Mouse (Mus musculus) hindbrain, postnatal 0 days (tissue): ENCODE results near the gene Lman2l. TPM values are rescaled to one million over a fixed set of nuclear protein-coding genes. Genes with fewer than 3 reads are reported as not detected.

ENCODE experiments used
- ATAC-seq: fragments of 200-750 bp; cut with Nextera tagmentation; 2 replicates; pipeline ENCODE4 v1.8.0; 2017; ENCODE audit warnings: mild to moderate bottlenecking, moderate TSS enrichment, moderate library complexity
- DNase-seq: peaks from one replicate; pipeline ENCODE4 v3.0.0-alpha.2; 2015; ENCODE audit warnings: low spot score
- H3K27ac ChIP-seq: fragments of 300-500 bp; sonication (generic); 2 replicates; pipeline ENCODE4 v1.5.1; 2014; ENCODE audit warnings: mild to moderate bottlenecking
- H3K27me3 ChIP-seq: fragments of 300-500 bp; sonication (generic); 2 replicates; pipeline ENCODE4 v1.6.1; 2014; ENCODE audit warnings: low read length, mixed read lengths; ENCODE audit not compliant: insufficient read depth
- H3K36me3 ChIP-seq: fragments of 300-500 bp; sonication (generic); 2 replicates; pipeline ENCODE4 v1.6.1; 2014; ENCODE audit warnings: low read length, mixed read lengths; ENCODE audit not compliant: insufficient read depth
- H3K4me1 ChIP-seq: fragments of 300-500 bp; sonication (generic); 2 replicates; pipeline ENCODE4 v1.6.1; 2014; ENCODE audit warnings: antibody characterized with exemption, low read length, mixed read lengths; ENCODE audit not compliant: insufficient read depth
- H3K4me2 ChIP-seq: fragments of 300-500 bp; sonication (generic); 2 replicates; pipeline ENCODE4 v1.6.1; 2014; ENCODE audit warnings: low read depth, mild to moderate bottlenecking, low read length, moderate library complexity, mixed read lengths
- H3K4me3 ChIP-seq: fragments of 300-500 bp; sonication (generic); 2 replicates; pipeline ENCODE4 v1.5.1; 2014; ENCODE audit warnings: low read length
- H3K9ac ChIP-seq: fragments of 300-500 bp; sonication (generic); replicated peaks from 2 replicates; pipeline ENCODE4 v1.6.1; 2014; ENCODE audit warnings: mild to moderate bottlenecking, low read length, moderate library complexity, mixed read lengths
- H3K9me3 ChIP-seq: fragments of 300-500 bp; sonication (generic); 2 replicates; pipeline ENCODE4 v1.6.1; 2016; ENCODE audit warnings: low read length, mixed read lengths
- CTCF ChIP-seq: IDR thresholded peaks from 2 replicates; pipeline ENCODE4 v1.5.1; 2016; ENCODE audit warnings: antibody characterized with exemption, control low read depth, low read depth
- WGBS: fragments of 180-500 bp; shearing (Covaris S2); extraction: QIAGEN DNeasy Blood & Tissue Kit; methylation state at CpG from one replicate; pipeline ENCODE4 v1.1.7; 2014; 5-methylcytosine and 5-hydroxymethylcytosine counted together
- polyA plus RNA-seq: library from polyadenylated mRNA; unstranded; fragments of >200 nt; fragmentation: Nextera tagmentation; extraction: Ambion mirVana; gene quantifications from 2 replicates; pipeline ENCODE4 v1.2.1, GENCODE M21; 2015
- total RNA-seq: library from RNA; depleted of rRNA; stranded (reverse); fragments of >200 nt; gene quantifications from 2 replicates; pipeline ENCODE4 v1.2.3, GENCODE M21; 2014

The Lman2l gene
- total and polyA plus RNA-seq, 2 experiments from 2014 or later: 21.6 to 42.6 TPM

GRCm38 (mm10) chr1:36473211-36473780 is 28.2 kb upstream of the Lman2l start:
- DNase-seq (no peak), ATAC-seq (no peak)
- TF ChIP-seq CTCF: no peak
- no peaks in the 10 kb centered on the region for H3K27me3 ChIP-seq
- H3K4me1 ChIP-seq: peaks cover 42% of the 10 kb centered on the region
- no peaks in the 10 kb centered on the region for H3K9me3 ChIP-seq
- peak overlapping the region; percentile 83 for H3K4me2 ChIP-seq
- peak overlapping the region; percentile 72 for H3K4me3 ChIP-seq
- H3K27ac ChIP-seq: no peak overlapping the region
- 58% methylated on average over 10 of the region's 10 CpGs for WGBS
- no peak overlapping the region for H3K9ac ChIP-seq
- no peaks in the 10 kb centered on the region for H3K36me3 ChIP-seq

DNA sequence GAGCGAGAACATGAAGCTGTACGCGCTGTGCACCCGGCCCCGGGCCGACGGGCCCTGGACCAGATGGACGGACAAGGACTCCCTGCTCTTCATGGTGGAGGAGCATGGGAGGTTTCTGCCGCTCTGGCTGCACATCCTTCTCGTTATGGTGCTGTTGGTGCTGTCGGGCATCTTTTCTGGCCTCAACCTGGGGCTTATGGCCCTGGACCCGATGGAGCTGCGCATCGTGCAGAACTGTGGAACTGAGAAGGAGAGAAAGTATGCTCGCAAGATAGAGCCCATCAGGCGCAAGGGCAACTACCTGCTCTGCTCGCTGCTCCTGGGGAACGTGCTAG is 27.0 kb upstream of the Lman2l start:
- peak overlapping the region; percentile 73; the same call in 1 of the 2 replicates for H3K27ac ChIP-seq

GRCm38 (mm10) chr1:36471181-36472105 is 26.4 kb upstream of the Lman2l start, which contains the start of gene Cnnm4:
Gene Cnnm4 (plus strand): TSS chr1:36471620.
- H3K9me3 ChIP-seq: no peaks in the 10 kb centered on the region
- peak within 1 kb of the TSS; percentile 73 for H3K27ac ChIP-seq
- peaks cover 40% of the 10 kb centered on the region for H3K4me1 ChIP-seq
- H3K4me2 ChIP-seq: peak within 1 kb of the TSS; percentile 83
- ATAC-seq: peak; percentile 91
- no peaks in the 10 kb centered on the region for H3K36me3 ChIP-seq
- TF ChIP-seq CTCF: peak; percentile 55
- DNase-seq: peak; percentile 91
- WGBS: under 1% methylated on average over 68 of the region's 98 CpGs
- peak within 1 kb of the TSS; percentile 72 for H3K4me3 ChIP-seq
- H3K9ac ChIP-seq: peak within 1 kb of the TSS; percentile 71
- no peaks in the 10 kb centered on the region for H3K27me3 ChIP-seq

More for the DNA sequence above, 27.0 kb upstream of the Lman2l start:
- peak overlapping the region; percentile 72 for H3K4me3 ChIP-seq
- H3K4me2 ChIP-seq: peak overlapping the region; percentile 83
- TF ChIP-seq CTCF: no peak
- peak overlapping the region; percentile 71 for H3K9ac ChIP-seq
- peaks cover 40% of the 10 kb centered on the region for H3K4me1 ChIP-seq
- H3K27me3 ChIP-seq: no peaks in the 10 kb centered on the region
- no peaks in the 10 kb centered on the region for H3K9me3 ChIP-seq
- whole genome bisulfite sequencing: 15% methylated on average over 18 of the region's 18 CpGs
- ATAC-seq (peak; percentile 22), DNase-seq (no peak)
- H3K36me3 ChIP-seq: no peaks in the 10 kb centered on the region

GRCm38 (mm10) chr1:36469811-36470444 is 24.9 kb upstream of the Lman2l start:
- 44% methylated on average over 2 of the region's 2 CpGs for WGBS
- H3K36me3 ChIP-seq: no peaks in the 10 kb centered on the region
- H3K9me3 ChIP-seq: no peaks in the 10 kb centered on the region
- no peaks in the 10 kb centered on the region for H3K27me3 ChIP-seq
- no peak overlapping the region; the same call in 1 of the 2 replicates for H3K4me2 ChIP-seq
- ATAC-seq (no peak), DNase-seq (no peak)
- peaks cover 30% of the 10 kb centered on the region for H3K4me1 ChIP-seq
- H3K4me3 ChIP-seq: no peak overlapping the region
- H3K9ac ChIP-seq: no peak overlapping the region
- TF ChIP-seq CTCF: no peak
- no peak overlapping the region for H3K27ac ChIP-seq

GRCm38 (mm10) chr1:36467446-36467845 is 22.4 kb upstream of the Lman2l start:
- Histone ChIP-seq H3K4me2 (no peak overlapping the region), H3K36me3 (no peaks in the 10 kb centered on the region), H3K4me1 (peaks cover 5% of the 10 kb centered on the region; the same call in 1 of the 2 replicates), H3K9ac (no peak overlapping the region), H3K4me3 (no peak overlapping the region), H3K9me3 (no peaks in the 10 kb centered on the region), H3K27me3 (no peaks in the 10 kb centered on the region), H3K27ac (no peak overlapping the region)
- TF ChIP-seq CTCF: no peak
- WGBS: 63% methylated on average over 5 of the region's 5 CpGs
- DNase-seq (no peak), ATAC-seq (no peak)

GRCm38 (mm10) chr1:36465641-36466160 is 20.6 kb upstream of the Lman2l start:
- 81% methylated on average over 4 of the region's 4 CpGs for WGBS
- H3K4me1 ChIP-seq: 0 out of 2 replicates have a peak, but pooled peaks cover 2% of the 10 kb centered on the region
- no peak for ATAC-seq

More at GRCm38 (mm10) chr1:36465641-36466160, 20.6 kb upstream of the Lman2l start:
- no peak for DNase-seq
- no peaks in the 10 kb centered on the region for H3K27me3 ChIP-seq
- H3K36me3 ChIP-seq: no peaks in the 10 kb centered on the region
- no peak overlapping the region for H3K27ac ChIP-seq
- no peaks in the 10 kb centered on the region for H3K9me3 ChIP-seq
- TF ChIP-seq CTCF: no peak
- no peak overlapping the region for H3K9ac ChIP-seq
- H3K4me2 ChIP-seq: no peak overlapping the region
- no peak overlapping the region for H3K4me3 ChIP-seq
